Mouse (Mus musculus) brain, adult 10 weeks (tissue): Measurements from ENCODE around the gene Ube2g2. TPM values are rescaled to one million over a fixed set of nuclear protein-coding genes. Genes with fewer than 3 reads are reported as not detected.

Experiments
- polyA plus RNA-seq: library from polyadenylated mRNA; stranded (reverse); fragments of 350-450 nt; fragmentation: Illumina TruSeq; extraction: RNeasy Lipid Tissue Mini Kit (QIAGEN cat#74804); gene quantifications from one replicate; pipeline ENCODE4 v1.2.3, GENCODE M21; 2015; ENCODE audit warnings: low read depth, low replicate concordance

Gene Ube2g2
- 47.4 TPM for polyA plus RNA-seq

GRCm38 (mm10) chr10:77622055-77622988 is at the start of gene Ube2g2:
Ube2g2 (plus strand) TSS chr10:77622275.

GRCm38 (mm10) chr10:77581408-77582284 is 40.4 kb upstream of the Ube2g2 start, which contains the start of gene Pttg1ip:
Pttg1ip (plus strand) TSS chr10:77581720.

GRCm38 (mm10) chr10:77605908-77606826 is 15.9 kb upstream of the Ube2g2 start, which contains the start of the genes Sumo3 and Gm49325:
Sumo3 (plus strand) TSS chr10:77606097.
Gm49325 (plus strand) TSS chr10:77606197.

DNA sequence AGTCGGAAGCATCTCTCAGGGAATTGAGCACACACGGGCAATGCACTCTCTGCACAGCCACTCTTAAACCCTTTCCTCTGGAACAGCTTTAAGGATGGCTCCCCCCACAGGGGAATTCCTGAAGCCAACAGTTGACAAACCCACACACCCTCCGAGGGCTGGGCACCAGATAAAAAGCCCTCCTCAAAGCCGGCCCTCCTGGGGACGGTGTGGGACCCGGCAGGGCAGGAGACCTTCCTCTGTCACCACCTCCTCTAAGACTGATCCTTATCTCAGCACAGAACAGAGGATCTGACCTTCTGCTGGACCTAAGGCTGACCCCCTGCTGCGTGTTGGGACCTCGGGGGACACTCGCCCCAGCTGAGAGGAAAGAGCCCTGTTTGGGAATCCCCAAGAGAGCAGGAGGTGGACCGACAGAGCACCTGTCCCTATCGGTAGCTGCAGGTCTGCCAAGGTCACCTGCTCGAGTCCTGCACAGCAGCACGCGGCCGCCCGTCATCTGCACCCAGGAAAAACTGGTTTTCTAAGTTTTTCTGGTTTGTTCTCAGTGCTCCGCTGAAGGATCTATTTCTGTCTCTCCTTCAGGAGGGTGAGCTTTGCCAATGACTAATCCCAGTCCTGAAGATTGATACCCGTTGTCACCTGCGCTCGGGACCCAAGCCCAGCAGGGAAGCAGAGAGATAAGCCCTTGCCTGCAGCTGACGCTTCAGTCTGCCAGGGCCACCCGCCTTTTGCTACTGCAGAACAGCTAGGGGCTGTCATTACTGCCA is 64.0 kb downstream of the Ube2g2 start, which contains the start of gene Tspear:
Gene Tspear, plus strand, starts transcription at position 675 of the 770 bp plus-strand sequence.

GRCm38 (mm10) chr10:77690356-77690807 is 68.3 kb downstream of the Ube2g2 start, which contains the start of gene Gm19402:
Gm19402 (minus strand) TSS chr10:77690757.

Other genes with a start within 250 kb of the Ube2g2 start
- 109 TPM for gene Adarb1, start 204.0 kb upstream of the Ube2g2 start, polyA plus RNA-seq
- gene Fam207a, start 106.5 kb upstream of the Ube2g2 start, polyA plus RNA-seq: 33.6 TPM
- 5.1 TPM for gene Itgb2, start 92.0 kb upstream of the Ube2g2 start, polyA plus RNA-seq
- 81.4 TPM for gene Pttg1ip, start 40.6 kb upstream of the Ube2g2 start, polyA plus RNA-seq
- gene Sumo3, start 16.2 kb upstream of the Ube2g2 start, polyA plus RNA-seq: 222 TPM
- gene Gm49325, start 16.1 kb upstream of the Ube2g2 start, polyA plus RNA-seq: 7.8 TPM
- gene Tspear, start 64.3 kb downstream of the Ube2g2 start, polyA plus RNA-seq: 0.58 TPM
- not detected for gene Gm19402, start 68.5 kb downstream of the Ube2g2 start, polyA plus RNA-seq
- gene Gm9508, start 75.0 kb downstream of the Ube2g2 start, polyA plus RNA-seq: not detected
- gene Gm10272, start 84.4 kb downstream of the Ube2g2 start, polyA plus RNA-seq: not detected
- not detected for gene Gm10024, start 89.2 kb downstream of the Ube2g2 start, polyA plus RNA-seq
- not detected for gene Gm10142, start 93.5 kb downstream of the Ube2g2 start, polyA plus RNA-seq
- gene Krtap12-1, start 98.3 kb downstream of the Ube2g2 start, polyA plus RNA-seq: not detected
- not detected for gene Gm10100, start 104.2 kb downstream of the Ube2g2 start, polyA plus RNA-seq
- not detected for gene Gm18596, start 120.4 kb downstream of the Ube2g2 start, polyA plus RNA-seq
- not detected for gene Gm9736, start 129.1 kb downstream of the Ube2g2 start, polyA plus RNA-seq
- gene Gm3233, start 137.4 kb downstream of the Ube2g2 start, polyA plus RNA-seq: not detected
- gene Gm3238, start 149.1 kb downstream of the Ube2g2 start, polyA plus RNA-seq: not detected
- gene Gm7138, start 154.7 kb downstream of the Ube2g2 start, polyA plus RNA-seq: not detected
- gene Gm3250, start 160.3 kb downstream of the Ube2g2 start, polyA plus RNA-seq: not detected
- not detected for gene Gm7137, start 165.9 kb downstream of the Ube2g2 start, polyA plus RNA-seq
- not detected for gene Gm9639, start 172.8 kb downstream of the Ube2g2 start, polyA plus RNA-seq
- gene Gm19668, start 176.9 kb downstream of the Ube2g2 start, polyA plus RNA-seq: not detected
- gene Gm9507, start 189.6 kb downstream of the Ube2g2 start, polyA plus RNA-seq: not detected
- not detected for gene Gm2696, start 192.4 kb downstream of the Ube2g2 start, polyA plus RNA-seq
- gene Krtap10-4, start 204.8 kb downstream of the Ube2g2 start, polyA plus RNA-seq: not detected
- gene Krtap10-10, start 213.7 kb downstream of the Ube2g2 start, polyA plus RNA-seq: not detected
- gene Gm36176, start 224.5 kb downstream of the Ube2g2 start, polyA plus RNA-seq: not detected
- gene Gm10318, start 230.6 kb downstream of the Ube2g2 start, polyA plus RNA-seq: not detected
- gene Gm3285, start 239.7 kb downstream of the Ube2g2 start, polyA plus RNA-seq: not detected